Comparison of ENCODE assay signal across 15 mouse cellular contexts in the genomic region with DNA sequence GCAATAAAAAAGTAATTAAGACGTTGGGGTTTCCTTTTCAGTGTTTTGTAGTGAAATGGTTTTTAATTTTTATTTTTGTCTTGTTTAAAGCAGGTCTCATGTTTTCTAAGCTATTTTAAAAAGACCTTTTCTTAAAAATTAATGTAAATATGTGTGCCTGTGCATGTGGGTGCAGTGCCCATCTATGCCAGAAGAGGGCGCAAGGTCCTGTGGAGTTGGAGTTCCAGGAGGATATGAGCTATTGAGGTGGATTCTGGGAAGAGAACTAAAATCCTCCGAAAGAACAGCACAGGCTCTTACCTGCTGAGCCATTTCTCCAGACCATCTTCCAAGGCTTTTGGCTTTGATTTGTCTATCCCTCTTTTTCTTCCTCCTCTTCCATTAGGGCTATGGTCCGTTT. TPM values are rescaled to one million over a fixed set of nuclear protein-coding genes. Genes with fewer than 3 reads are reported as not detected.
DNase-seq lines count a peak whose midpoint lies in the region; ATAC-seq and TF ChIP-seq lines count a peak whose summit lies in the region.
"Had no signal": no experiment of that assay in that cellular context is flagged by ENCODE, and none has a peak within 500 bp of the region (broad histone marks: within the 10 kb centered on the region; RNA-seq: fewer than 3 reads in every experiment).

No protein-coding gene starts in this region.

- no peaks in the 10 kb centered on the region for H3K9me3 ChIP-seq in hindbrain, embryonic 11.5 days (ENCODE audit: control insufficient read depth, low read length)
- no peaks in the 10 kb centered on the region for H3K9me3 ChIP-seq in hindbrain, embryonic 13.5 days
- H3K9me3 ChIP-seq in neural tube, embryonic 15.5 days (replicated peaks): no peaks in the 10 kb centered on the region
- no peaks in the 10 kb centered on the region for H3K9me3 ChIP-seq in heart, embryonic 10.5 days

- no peak overlapping the region for H3K27ac ChIP-seq in hindbrain, embryonic 11.5 days (ENCODE audit: low read depth, low read length)
- no peak overlapping the region for H3K27ac ChIP-seq in hindbrain, embryonic 13.5 days
- no peak overlapping the region for H3K27ac ChIP-seq in neural tube, embryonic 15.5 days (replicated peaks)
- no peak overlapping the region for H3K27ac ChIP-seq in bone marrow, adult 2 months (ENCODE audit: control insufficient read depth, insufficient read depth, low read depth, low read length, poor library complexity)
- H3K27ac ChIP-seq in heart, embryonic 10.5 days: no peak overlapping the region

- no peak overlapping the region for H3K4me2 ChIP-seq in hindbrain, embryonic 11.5 days (replicated peaks; ENCODE audit: low read depth, low read length)
- no peak overlapping the region for H3K4me2 ChIP-seq in hindbrain, embryonic 13.5 days
- H3K4me2 ChIP-seq in neural tube, embryonic 15.5 days: no peak overlapping the region
- H3K4me2 ChIP-seq: heart, embryonic 11.5 days had no signal

- TF ChIP-seq CTCF in bone marrow, adult 2 months (IDR thresholded peaks at IDR 0.05; ENCODE audit: control insufficient read depth, insufficient read depth, low read length): peak; percentile 40; the same call in 1 of the 2 replicates

- peaks cover 2% of the 10 kb centered on the region; the same call in 1 of the 2 replicates for H3K4me1 ChIP-seq in hindbrain, embryonic 11.5 days (replicated peaks; ENCODE audit: control insufficient read depth, insufficient read depth, low read length)
- H3K4me1 ChIP-seq in hindbrain, embryonic 13.5 days (replicated peaks): peaks cover 17% of the 10 kb centered on the region
- H3K4me1 ChIP-seq in neural tube, embryonic 15.5 days: peaks cover 11% of the 10 kb centered on the region
- no peaks in the 10 kb centered on the region for H3K4me1 ChIP-seq in bone marrow, adult 2 months (ENCODE audit: control insufficient read depth, insufficient read depth, low read length)
- H3K4me1 ChIP-seq in heart, embryonic 10.5 days: peaks cover 25% of the 10 kb centered on the region

- 74% methylated on average over 4 of the region's 4 CpGs for WGBS in hindbrain, embryonic 11.5 days
- WGBS in hindbrain, embryonic 13.5 days: 91% methylated on average over 4 of the region's 4 CpGs
- WGBS in neural tube, embryonic 15.5 days: 82% methylated on average over 4 of the region's 4 CpGs
- 78% methylated on average over 4 of the region's 4 CpGs for WGBS in bone marrow, adult 2 months
- 74% methylated on average over 4 of the region's 4 CpGs for WGBS in heart, embryonic 10.5 days

- peak; percentile 55 for DNase-seq in hindbrain, embryonic 11.5 days (ENCODE audit: low spot score)
- peak; percentile 35 for DNase-seq in neural tube, embryonic 10.5 days (ENCODE audit: extremely low spot score, low spot score)
- no peak for DNase-seq in urinary bladder, postnatal 4 days (ENCODE audit: low spot score in 2 of 2)
- no peak for DNase-seq in heart, embryonic 10.5 days (ENCODE audit: low spot score)
- DNase-seq: cerebellum, adult 8-10 months; kidney, adult 11 months; lung, postnatal 36 days; right cerebral cortex, postnatal 14 days had no signal

- TF ChIP-seq POLR2A in bone marrow, adult 2 months (IDR thresholded peaks at IDR 0.05; ENCODE audit: borderline replicate concordance, control insufficient read depth, low read depth, low read length): no peak

- H3K4me3 ChIP-seq in hindbrain, embryonic 11.5 days (ENCODE audit: low read depth, low read length): no peak overlapping the region
- no peak overlapping the region for H3K4me3 ChIP-seq in hindbrain, embryonic 13.5 days
- no peak overlapping the region for H3K4me3 ChIP-seq in neural tube, embryonic 15.5 days (replicated peaks)
- no peak overlapping the region for H3K4me3 ChIP-seq in bone marrow, adult 2 months (replicated peaks; ENCODE audit: control insufficient read depth, low read depth, low read length)
- no peak overlapping the region for H3K4me3 ChIP-seq in heart, embryonic 10.5 days
- H3K4me3 ChIP-seq: forebrain, embryonic 10.5 days; myocyte had no signal

- H3K36me3 ChIP-seq in hindbrain, embryonic 11.5 days (ENCODE audit: control insufficient read depth, insufficient read depth, low read length): no peaks in the 10 kb centered on the region
- no peaks in the 10 kb centered on the region for H3K36me3 ChIP-seq in hindbrain, embryonic 13.5 days
- no peaks in the 10 kb centered on the region for H3K36me3 ChIP-seq in neural tube, embryonic 15.5 days
- no peaks in the 10 kb centered on the region for H3K36me3 ChIP-seq in heart, embryonic 10.5 days
- H3K36me3 ChIP-seq: forebrain, embryonic 10.5 days had no signal

- H3K9ac ChIP-seq in hindbrain, embryonic 11.5 days (ENCODE audit: low read depth, low read length): no peak overlapping the region
- H3K9ac ChIP-seq in hindbrain, embryonic 13.5 days: no peak overlapping the region
- H3K9ac ChIP-seq in neural tube, embryonic 15.5 days (replicated peaks): no peak overlapping the region

- H3K27me3 ChIP-seq in hindbrain, embryonic 11.5 days (ENCODE audit: control insufficient read depth, insufficient read depth, low read length): no peaks in the 10 kb centered on the region; the same call in 1 of the 2 replicates
- H3K27me3 ChIP-seq in hindbrain, embryonic 13.5 days: peaks cover 10% of the 10 kb centered on the region; the same call in 1 of the 2 replicates
- peaks cover 24% of the 10 kb centered on the region; the same call in 1 of the 2 replicates for H3K27me3 ChIP-seq in neural tube, embryonic 15.5 days (replicated peaks)
- peaks cover 15% of the 10 kb centered on the region for H3K27me3 ChIP-seq in heart, embryonic 10.5 days (ENCODE audit: insufficient read depth, poor library complexity, severe bottlenecking)

- ATAC-seq in hindbrain, embryonic 11.5 days (ENCODE audit: low FRiP score): no peak
- ATAC-seq in hindbrain, embryonic 13.5 days (ENCODE audit: low FRiP score): no peak
- no peak for ATAC-seq in neural tube, embryonic 15.5 days (ENCODE audit: low FRiP score)

RNA-seq across cellular contexts. Expression of gene 4930535I16Rik, which starts 53.2 kb away (rescaled TPM):
- not detected in 2 replicates for polyA plus RNA-seq in hindbrain, embryonic 11.5 days (2014; fragmentation: Nextera tagmentation; extraction: Ambion mirVana)
- not detected in 2 replicates for polyA plus RNA-seq in hindbrain, embryonic 13.5 days (2015; fragmentation: Nextera tagmentation; extraction: Ambion mirVana)
- polyA plus RNA-seq in neural tube, embryonic 15.5 days (2015; fragmentation: Nextera tagmentation; extraction: Ambion mirVana): not detected in 2 replicates
- polyA plus RNA-seq in bone marrow, adult 2 months (2011; ENCODE audit: insufficient read depth, insufficient read length, low replicate concordance, missing spikeins): not detected in 2 replicates
- not detected in 2 replicates for polyA plus RNA-seq in heart, embryonic 10.5 days (2016; fragmentation: Nextera tagmentation; extraction: Ambion mirVana)
- polyA plus RNA-seq: forebrain, embryonic 10.5 days; heart, embryonic 11.5 days; myocyte; thymus, postnatal 0 days had no signal

RNA-seq across cellular contexts. Expression of gene Rragc, which starts 53.8 kb away (rescaled TPM):
- 55.0 and 55.2 TPM in 2 replicates for polyA plus RNA-seq in hindbrain, embryonic 11.5 days (2014; fragmentation: Nextera tagmentation; extraction: Ambion mirVana)
- polyA plus RNA-seq in hindbrain, embryonic 13.5 days (2015; fragmentation: Nextera tagmentation; extraction: Ambion mirVana): 46.3 and 47.0 TPM in 2 replicates
- 44.4 and 45.4 TPM in 2 replicates for polyA plus RNA-seq in neural tube, embryonic 15.5 days (2015; fragmentation: Nextera tagmentation; extraction: Ambion mirVana)
- polyA plus RNA-seq in bone marrow, adult 2 months (2011; ENCODE audit: insufficient read depth, insufficient read length, low replicate concordance, missing spikeins): 14.7 and 31.2 TPM in 2 replicates
- polyA plus RNA-seq in heart, embryonic 10.5 days (2016; fragmentation: Nextera tagmentation; extraction: Ambion mirVana): 37.6 and 40.9 TPM in 2 replicates

Comparison
In these comparisons a context has a peak if more than half of its experiments do, and no peak if none do; other contexts are left out.
1. DNase-seq: peak in hindbrain, embryonic 11.5 days (single experiment) and neural tube, embryonic 10.5 days (single experiment); none in urinary bladder, postnatal 4 days (0 of 2) and heart, embryonic 10.5 days (single experiment).